Mouse (Mus musculus) MEL (cell line): ENCODE results near the gene Itpr3. TPM values are rescaled to one million over a fixed set of nuclear protein-coding genes. Genes with fewer than 3 reads are reported as not detected.
A peak's percentile ranks its signal among the peaks of the same experiment; 100 is the strongest.

Experiments used
- DNase-seq: peaks from one replicate; pipeline ENCODE4 v3.0.0; 2011; ENCODE audit warnings: low read depth, low spot score
- H3K27ac ChIP-seq: 2 replicates; pipeline ENCODE4 v1.5.1; 2012; ENCODE audit warnings: low read depth, mild to moderate bottlenecking, control low read depth, low read length, moderate library complexity; ENCODE audit not compliant: control insufficient read depth
- H3K27me3 ChIP-seq, 2 experiments: fragments of 150-350 bp in 1 of 2; sonication (generic) in 1 of 2; 2 replicates each; pipeline ENCODE4 v1.6.1; 2012; ENCODE audit warnings: low read length in 2 of 2, mild to moderate bottlenecking in 2 of 2, improper control_type of control experiment in 1 of 2, moderate library complexity in 1 of 2; ENCODE audit not compliant: insufficient read depth in 2 of 2, control insufficient read depth in 1 of 2
- H3K36me3 ChIP-seq, 2 experiments: 2 replicates each; pipeline ENCODE4 v1.6.1; 2012 to 2014; ENCODE audit warnings: low read length in 2 of 2, improper control_type of control experiment in 1 of 2, inconsistent platforms in 1 of 2, mild to moderate bottlenecking in 1 of 2; ENCODE audit not compliant: insufficient read depth in 2 of 2, control insufficient read depth in 1 of 2
- H3K4me1 ChIP-seq, 2 experiments: fragments of 150-350 bp in 1 of 2; sonication (generic) in 1 of 2; 2 replicates each; pipeline ENCODE4 v1.6.1; 2012; ENCODE audit warnings: low read length in 2 of 2, improper control_type of control experiment in 1 of 2, mild to moderate bottlenecking in 1 of 2; ENCODE audit not compliant: insufficient read depth in 2 of 2, control insufficient read depth in 1 of 2
- H3K4me3 ChIP-seq, 2 experiments: fragments of 150-350 bp in 1 of 2; sonication (generic) in 1 of 2; 2 replicates each; pipeline ENCODE4 v1.5.1; 2012; ENCODE audit warnings: low read depth in 2 of 2, low read length in 2 of 2, mild to moderate bottlenecking in 2 of 2, moderate library complexity in 2 of 2, control low read depth in 1 of 2, improper control_type of control experiment in 1 of 2; ENCODE audit not compliant: control insufficient read depth in 1 of 2, insufficient read depth in 1 of 2
- H3K79me2 ChIP-seq: 2 replicates; pipeline ENCODE4 v1.6.1; 2012; ENCODE audit warnings: mild to moderate bottlenecking, low read length, moderate library complexity; ENCODE audit not compliant: control insufficient read depth, poor library complexity, insufficient read depth
- H3K9ac ChIP-seq: 2 replicates; pipeline ENCODE4 v1.6.1; 2012; ENCODE audit warnings: low read depth, mild to moderate bottlenecking, control low read depth, low read length, moderate library complexity; ENCODE audit not compliant: control insufficient read depth, poor library complexity, severe bottlenecking
- H3K9me3 ChIP-seq: fragments of 150-350 bp; sonication (generic); replicated peaks from 2 replicates; pipeline ENCODE4 v1.6.1; 2012; ENCODE audit warnings: mild to moderate bottlenecking, low read length, improper control_type of control experiment, moderate library complexity; ENCODE audit not compliant: insufficient read depth
- CHD2 ChIP-seq: IDR thresholded peaks from 2 replicates; pipeline ENCODE4 v1.6.1; 2011; ENCODE audit warnings: low read length, improper control_type of control experiment
- CTCF ChIP-seq, 3 experiments: IDR thresholded peaks in 2 of 3; conservative IDR thresholded peaks in 1 of 3; 2 replicates each; pipeline ENCODE4 v1.5.1; 2011 to 2012; ENCODE audit warnings: low read length in 3 of 3, low read depth in 2 of 3, mild to moderate bottlenecking in 2 of 3, improper control_type of control experiment in 1 of 3, inconsistent platforms in 1 of 3, mixed read lengths in 1 of 3, moderate library complexity in 1 of 3; ENCODE audit not compliant: control insufficient read depth in 1 of 3, insufficient read depth in 1 of 3, poor library complexity in 1 of 3, severe bottlenecking in 1 of 3
- ELF1 ChIP-seq: IDR thresholded peaks from 2 replicates; pipeline ENCODE4 v1.6.1; 2014; ENCODE audit warnings: low read depth, mild to moderate bottlenecking, inconsistent platforms, low read length, improper control_type of control experiment, moderate library complexity
- EP300 ChIP-seq, 2 experiments: IDR thresholded peaks; 2 replicates each; pipeline ENCODE4 v1.6.1; 2011; ENCODE audit warnings: improper control_type of control experiment in 2 of 2, low read length in 2 of 2, low read depth in 1 of 2, mild to moderate bottlenecking in 1 of 2
- ETS1 ChIP-seq: IDR thresholded peaks from 2 replicates; pipeline ENCODE4 v1.6.1; 2012; ENCODE audit warnings: low read depth, mild to moderate bottlenecking, inconsistent platforms, low read length, improper control_type of control experiment, moderate library complexity
- HCFC1 ChIP-seq: IDR thresholded peaks from 2 replicates; pipeline ENCODE4 v1.6.1; 2012; ENCODE audit warnings: low read depth, mild to moderate bottlenecking, inconsistent platforms, low read length, improper control_type of control experiment, moderate library complexity
- KAT2A ChIP-seq: conservative IDR thresholded peaks from 2 replicates; pipeline ENCODE4 v1.6.1; 2012; ENCODE audit warnings: low read depth, low read length, improper control_type of control experiment, inconsistent platforms
- MAFK ChIP-seq: IDR thresholded peaks from 2 replicates; pipeline ENCODE4 v1.6.1; 2011; ENCODE audit warnings: low read depth, mild to moderate bottlenecking, low read length, improper control_type of control experiment, borderline replicate concordance
- MAX ChIP-seq: IDR thresholded peaks from 2 replicates; pipeline ENCODE4 v1.6.1; 2011; ENCODE audit warnings: low read length, improper control_type of control experiment
- MEF2A ChIP-seq: IDR thresholded peaks from 2 replicates; pipeline ENCODE4 v1.6.1; 2014; ENCODE audit warnings: low read depth, mild to moderate bottlenecking, inconsistent platforms, low read length, improper control_type of control experiment; ENCODE audit not compliant: poor library complexity, insufficient replicate concordance, severe bottlenecking; ENCODE audit errors: extremely low read depth
- MYC ChIP-seq: IDR thresholded peaks from 2 replicates; pipeline ENCODE4 v1.6.1; 2011; ENCODE audit warnings: low read depth, mild to moderate bottlenecking, low read length, improper control_type of control experiment, moderate library complexity
- NELFE ChIP-seq: IDR thresholded peaks from 2 replicates; pipeline ENCODE4 v1.6.1; 2011; ENCODE audit warnings: low read depth, low read length, improper control_type of control experiment
- POLR2A ChIP-seq, 2 experiments: IDR thresholded peaks; 2 replicates each; pipeline ENCODE4 v1.6.1; 2011 to 2012; ENCODE audit warnings: low read length in 2 of 2, mild to moderate bottlenecking in 2 of 2, control low read depth in 1 of 2, improper control_type of control experiment in 1 of 2, low read depth in 1 of 2, moderate library complexity in 1 of 2; ENCODE audit not compliant: control insufficient read depth in 1 of 2, insufficient read depth in 1 of 2, poor library complexity in 1 of 2
- POLR2AphosphoS2 ChIP-seq: IDR thresholded peaks from 2 replicates; pipeline ENCODE4 v1.6.1; 2011; ENCODE audit warnings: low read length, improper control_type of control experiment
- RAD21 ChIP-seq: IDR thresholded peaks from 2 replicates; pipeline ENCODE4 v1.6.1; 2011; ENCODE audit warnings: mild to moderate bottlenecking, low read depth, low read length, improper control_type of control experiment
- UBTF ChIP-seq: IDR thresholded peaks from 2 replicates; pipeline ENCODE4 v1.6.1; 2012; ENCODE audit warnings: low read depth, mild to moderate bottlenecking, inconsistent platforms, low read length, improper control_type of control experiment, moderate library complexity, borderline replicate concordance; ENCODE audit not compliant: insufficient read depth
- USF1 ChIP-seq: IDR thresholded peaks from 2 replicates; pipeline ENCODE4 v1.6.1; 2014; ENCODE audit warnings: low read depth, mild to moderate bottlenecking, inconsistent platforms, low read length, improper control_type of control experiment, moderate library complexity
- USF2 ChIP-seq, 2 experiments: IDR thresholded peaks; 2 replicates each; pipeline ENCODE4 v1.6.1; 2011 to 2012; ENCODE audit warnings: improper control_type of control experiment in 2 of 2, low read length in 2 of 2, borderline replicate concordance in 1 of 2, inconsistent platforms in 1 of 2, low read depth in 1 of 2, mild to moderate bottlenecking in 1 of 2; ENCODE audit not compliant: insufficient read depth in 1 of 2
- ZC3H11A ChIP-seq: IDR thresholded peaks from 2 replicates; pipeline ENCODE4 v1.6.1; 2012; ENCODE audit warnings: low read depth, mild to moderate bottlenecking, inconsistent platforms, low read length, improper control_type of control experiment
- ZKSCAN1 ChIP-seq: IDR thresholded peaks from 2 replicates; pipeline ENCODE4 v1.6.1; 2012; ENCODE audit warnings: low read depth, mild to moderate bottlenecking, inconsistent platforms, low read length, improper control_type of control experiment, moderate library complexity
- ZMIZ1 ChIP-seq: IDR thresholded peaks from 2 replicates; pipeline ENCODE4 v1.6.1; 2012; ENCODE audit warnings: low read depth, mild to moderate bottlenecking, inconsistent platforms, low read length, improper control_type of control experiment, moderate library complexity
- ZNF384 ChIP-seq: IDR thresholded peaks from 2 replicates; pipeline ENCODE4 v1.6.1; 2012; ENCODE audit warnings: low read depth, mild to moderate bottlenecking, inconsistent platforms, low read length, improper control_type of control experiment
- polyA plus RNA-seq, 2 experiments: library from polyadenylated mRNA; stranded (reverse) in 1 of 2; unstranded in 1 of 2; fragments of >175 nt in 1 of 2; fragments of >200 nt in 1 of 2; gene quantifications; 2 replicates each; pipeline versions ENCODE4 v1.2.1 to v1.2.4; 2012; ENCODE audit warnings: low replicate concordance in 2 of 2, low read depth in 1 of 2; ENCODE audit not compliant: insufficient read length in 2 of 2, insufficient read depth in 1 of 2, missing spikeins in 1 of 2
- total RNA-seq: library from RNA; depleted of rRNA; stranded (reverse); fragments of 300-350 nt; gene quantifications from 2 replicates; pipeline ENCODE4 v1.2.3, GENCODE M21; 2012

Itpr3 gene
- total and polyA plus RNA-seq, 3 experiments, result 7.3 to 11.4 TPM; not detected in 1

GRCm38 (mm10) chr17:27008277-27008676 lies 48.8 kb upstream of the Itpr3 start:
- no peak overlapping the region for H3K9ac ChIP-seq
- H3K27ac ChIP-seq, result no peak overlapping the region
- peaks cover 0 to 10% of the 10 kb centered on the region in 2 experiments; a peak in 2 of 4 replicates for H3K36me3 ChIP-seq
- TF ChIP-seq ZC3H11A, result peak; percentile 1; the same call in 1 of the 2 replicates
- TF ChIP-seq KAT2A, result no peak
- TF ChIP-seq EP300 (IDR thresholded peaks at IDR 0.05; ENCODE audit: low read depth in 1 of 2, low read length in 2 of 2), result peak in 1 of 2 experiments; percentile 17; a peak in 1 of 4 replicates
- H3K27me3 ChIP-seq, result no peaks in the 10 kb centered on the region
- H3K4me1 ChIP-seq, result peaks cover 3 to 14% of the 10 kb centered on the region in 2 experiments; a peak in 3 of 4 replicates
- H3K9me3 ChIP-seq, result no peaks in the 10 kb centered on the region
- H3K4me3 ChIP-seq, result no peak overlapping the region
- DNase-seq, result peak; percentile 58
- H3K79me2 ChIP-seq, result no peaks in the 10 kb centered on the region; the same call in 1 of the 2 replicates

DNA sequence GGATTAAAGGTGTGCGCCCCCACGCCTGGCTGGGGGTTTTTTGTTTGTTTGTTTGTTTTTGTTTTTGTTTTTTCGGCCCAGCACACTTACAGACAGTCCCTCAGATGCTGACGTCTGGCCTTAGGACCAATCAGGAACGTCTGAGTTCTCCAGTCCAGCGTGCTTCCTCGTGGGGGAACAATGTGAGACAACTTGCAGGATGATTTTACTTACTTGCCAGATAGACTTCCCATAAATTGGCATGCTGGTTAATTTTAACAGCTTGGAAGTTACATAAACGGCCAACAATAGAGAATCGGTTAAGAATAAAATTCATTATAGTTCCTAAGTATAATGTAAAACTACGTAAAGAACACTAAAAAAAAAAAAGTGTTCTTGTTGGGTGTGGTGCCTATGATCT lies 45.9 kb upstream of the Itpr3 start:
- Histone ChIP-seq H3K4me1 (peaks cover 3 to 11% of the 10 kb centered on the region in 2 experiments; a peak in 3 of 4 replicates), H3K4me3 (no peak overlapping the region), H3K9me3 (no peaks in the 10 kb centered on the region), H3K36me3 (peaks cover 0 to 3% of the 10 kb centered on the region in 2 experiments; a peak in 1 of 4 replicates), H3K9ac (no peak overlapping the region), H3K27ac (no peak overlapping the region), H3K79me2 (no peaks in the 10 kb centered on the region; the same call in 1 of the 2 replicates), H3K27me3 (no peaks in the 10 kb centered on the region)
- TF ChIP-seq UBTF (no peak), NELFE (no peak), HCFC1 (no peak), MAFK (no peak), MEF2A (no peak), USF2 (IDR thresholded peaks at IDR 0.05; ENCODE audit: borderline replicate concordance in 1 of 2, insufficient read depth in 1 of 2, low read depth in 1 of 2, low read length in 2 of 2) (no peak), POLR2A (IDR thresholded peaks at IDR 0.05; ENCODE audit: control insufficient read depth in 1 of 2, insufficient read depth in 1 of 2, low read depth in 1 of 2, low read length in 2 of 2, poor library complexity in 1 of 2) (no peak), ETS1 (no peak), USF1 (no peak)
- no peak for DNase-seq

DNA sequence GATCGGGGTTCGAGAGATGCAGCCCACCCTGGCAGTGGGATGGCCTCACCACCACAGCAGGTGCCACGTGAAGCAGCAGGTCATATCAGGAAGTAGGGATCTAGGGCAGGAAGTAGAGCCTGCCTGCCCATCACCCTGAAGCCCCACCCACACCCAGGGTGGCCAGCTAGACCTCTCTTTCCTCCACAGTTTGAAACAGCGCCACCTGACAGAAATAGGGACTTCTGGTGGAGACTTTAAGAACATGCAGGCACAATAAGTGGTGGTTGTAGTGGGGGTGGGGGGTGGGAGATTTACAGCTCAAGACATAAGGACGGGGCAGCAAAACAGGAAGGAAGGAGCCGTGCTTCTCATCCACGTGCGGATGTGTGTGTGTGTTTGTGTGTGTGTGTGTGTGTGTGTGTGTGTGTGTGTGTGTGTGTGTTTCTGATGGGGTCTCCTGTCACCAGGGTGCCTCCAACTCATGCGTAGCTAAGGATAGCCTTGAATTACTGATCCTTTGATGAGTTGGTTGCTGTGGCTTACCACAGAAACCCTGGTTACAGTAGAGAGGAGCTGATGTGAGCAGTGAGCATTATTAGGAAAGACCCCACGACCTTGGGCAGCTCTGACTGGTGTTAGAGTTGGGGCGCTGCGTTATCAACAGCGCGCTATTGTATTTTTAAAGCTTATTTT lies 45.0 kb upstream of the Itpr3 start:
- Histone ChIP-seq H3K9me3 (no peaks in the 10 kb centered on the region), H3K79me2 (no peaks in the 10 kb centered on the region; the same call in 1 of the 2 replicates), H3K27me3 (no peaks in the 10 kb centered on the region), H3K4me3 (peak overlapping the region; percentile 48 to 64), H3K36me3 (peaks cover 0 to 3% of the 10 kb centered on the region in 2 experiments; a peak in 1 of 4 replicates), H3K27ac (peak overlapping the region; percentile 74), H3K4me1 (peaks cover 3 to 11% of the 10 kb centered on the region in 2 experiments; a peak in 3 of 4 replicates), H3K9ac (peak overlapping the region; percentile 70)
- DNase-seq, result peak; percentile 97
- no peak for TF ChIP-seq ZNF384
- no peak for TF ChIP-seq MEF2A
- TF ChIP-seq MAX, result peak; percentile 85
- 0 out of 2 replicates have a peak, but pooled peaks have one; percentile 16 for TF ChIP-seq CHD2
- peak; percentile 81 for TF ChIP-seq ZKSCAN1
- TF ChIP-seq MYC, result peak; percentile 89
- no peak for TF ChIP-seq UBTF
- peak; percentile 88; the same call in 1 of the 2 replicates for TF ChIP-seq ELF1
- TF ChIP-seq HCFC1, result peak; percentile 65; the same call in 1 of the 2 replicates
- peak in 1 of 2 experiments; percentile 52; a peak in 2 of 4 replicates for TF ChIP-seq USF2 (IDR thresholded peaks at IDR 0.05; ENCODE audit: borderline replicate concordance in 1 of 2, insufficient read depth in 1 of 2, low read depth in 1 of 2, low read length in 2 of 2)
- TF ChIP-seq ETS1, result peak; percentile 69
- peak; percentile 61; the same call in 1 of the 2 replicates for TF ChIP-seq POLR2AphosphoS2
- no peak; the same call in none of the 2 replicates for TF ChIP-seq RAD21
- TF ChIP-seq ZMIZ1, result peak; percentile 67; the same call in 1 of the 2 replicates
- peak in 2 of 3 experiments; percentile 41 to 75; a peak in 5 of 6 replicates for TF ChIP-seq CTCF (IDR thresholded peaks at IDR 0.05 in 2 of 3, conservative IDR thresholded peaks at IDR 0.05 in 1 of 3; ENCODE audit: control insufficient read depth in 1 of 3, insufficient read depth in 1 of 3, low read depth in 2 of 3, low read length in 3 of 3, poor library complexity in 1 of 3, severe bottlenecking in 1 of 3)
